Mouse (Mus musculus) heart, embryonic 10.5 days (tissue): ENCODE measurements around the gene Mdga1. TPM values are rescaled to one million over a fixed set of nuclear protein-coding genes. Genes with fewer than 3 reads are reported as not detected.

Source experiments
- DNase-seq: peaks from one replicate; pipeline ENCODE4 v3.0.0-alpha.2; 2017; ENCODE audit warnings: low spot score
- H3K27ac ChIP-seq: fragments of 300-500 bp; sonication (generic); 2 replicates; pipeline ENCODE4 v1.5.1; 2016; ENCODE audit warnings: mild to moderate bottlenecking
- H3K27me3 ChIP-seq: fragments of 300-500 bp; sonication (generic); 2 replicates; pipeline ENCODE4 v1.6.1; 2016; ENCODE audit warnings: mild to moderate bottlenecking; ENCODE audit not compliant: poor library complexity, insufficient read depth, severe bottlenecking
- H3K36me3 ChIP-seq: fragments of 300-500 bp; sonication (generic); 2 replicates; pipeline ENCODE4 v1.6.1; 2016; ENCODE audit warnings: mild to moderate bottlenecking, moderate library complexity
- H3K4me1 ChIP-seq: fragments of 300-500 bp; sonication (generic); 2 replicates; pipeline ENCODE4 v1.6.1; 2016; ENCODE audit warnings: mild to moderate bottlenecking
- H3K4me3 ChIP-seq: fragments of 300-500 bp; sonication (generic); 2 replicates; pipeline ENCODE4 v1.5.1; 2016; ENCODE audit warnings: mild to moderate bottlenecking, moderate library complexity
- H3K9me3 ChIP-seq: fragments of 300-500 bp; sonication (generic); 2 replicates; pipeline ENCODE4 v1.6.1; 2016; ENCODE audit warnings: mild to moderate bottlenecking, moderate library complexity
- WGBS: fragments of 180-500 bp; shearing (Covaris S2); methylation state at CpG from one replicate; pipeline ENCODE4 v1.1.7; 2016; 5-methylcytosine and 5-hydroxymethylcytosine counted together
- polyA plus RNA-seq: library from polyadenylated mRNA; unstranded; fragments of >200 nt; fragmentation: Nextera tagmentation; extraction: Ambion mirVana; gene quantifications from 2 replicates; pipeline ENCODE4 v1.2.1, GENCODE M21; 2016

The Mdga1 gene
- 1.7 and 3.5 TPM in 2 replicates for polyA plus RNA-seq

DNA sequence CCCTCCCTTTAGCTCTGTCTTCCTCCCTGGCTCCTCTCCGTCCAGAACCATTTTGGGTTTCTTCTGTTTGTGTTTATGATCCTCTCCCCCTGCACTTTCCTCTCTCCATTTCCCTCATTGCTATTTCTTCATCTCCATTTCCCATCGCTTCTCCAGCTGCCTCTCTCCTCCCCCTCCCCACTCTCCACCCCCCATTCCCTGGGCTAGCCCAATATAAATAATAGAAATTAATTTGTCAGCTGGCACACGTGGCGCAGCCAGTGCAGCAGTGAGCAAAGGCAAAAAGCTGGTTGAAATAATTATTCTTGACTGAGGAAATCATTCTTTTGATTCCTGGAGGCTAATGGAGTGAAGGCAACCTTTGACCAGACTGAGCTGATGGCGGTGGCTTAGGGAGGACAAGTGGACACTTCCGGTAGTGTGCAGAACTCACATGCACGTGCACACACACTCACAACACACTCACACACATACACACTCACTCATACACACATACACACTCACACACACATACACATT is at the start of gene Mdga1:
Mdga1 (minus strand) TSS at position 51 of the 519 bp plus-strand sequence.
- no peaks in the 10 kb centered on the region for H3K9me3 ChIP-seq
- peaks cover 20% of the 10 kb centered on the region for H3K4me1 ChIP-seq
- DNase-seq: no peak
- no peaks in the 10 kb centered on the region for H3K36me3 ChIP-seq
- H3K27ac ChIP-seq: no peak within 1 kb of the TSS
- H3K4me3 ChIP-seq: no peak within 1 kb of the TSS
- WGBS: 88% methylated on average over 7 of the region's 7 CpGs
- H3K27me3 ChIP-seq: peaks cover 19% of the 10 kb centered on the region

DNA sequence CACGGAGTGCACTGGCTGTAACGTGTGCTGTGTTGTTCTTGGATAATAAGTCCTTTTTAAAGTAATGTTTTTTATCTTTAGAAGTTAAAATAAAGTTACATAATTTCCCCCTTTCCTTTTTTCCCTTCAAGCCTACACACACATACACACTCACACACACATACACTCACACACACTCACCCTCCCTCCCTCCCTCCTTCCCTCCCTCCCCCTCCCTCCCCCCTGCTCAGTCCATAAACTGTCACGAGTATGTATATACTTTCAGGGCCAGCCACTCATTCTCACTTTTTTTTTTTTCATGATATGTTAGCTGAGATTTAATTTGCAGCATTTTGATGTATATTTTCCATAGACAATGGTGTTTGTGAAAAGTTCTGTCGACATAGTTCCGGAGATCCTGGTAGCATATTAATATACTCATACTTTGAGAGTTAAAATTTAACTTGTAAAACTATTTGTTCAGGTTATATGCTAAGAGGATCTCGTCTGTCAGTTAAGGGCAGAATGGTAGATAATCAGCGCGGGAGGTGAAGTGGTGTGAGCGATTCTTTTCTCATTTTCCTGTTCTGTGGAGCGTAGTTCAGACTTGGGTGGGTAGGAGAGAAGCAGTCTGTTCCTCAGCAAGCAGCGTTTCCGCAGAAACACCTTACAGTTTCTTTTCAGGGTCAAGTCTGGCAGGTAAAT is 49.2 kb upstream of the Mdga1 start:
- Histone ChIP-seq H3K4me3 (no peak overlapping the region), H3K27me3 (no peaks in the 10 kb centered on the region), H3K4me1 (peaks cover 42% of the 10 kb centered on the region), H3K36me3 (0 out of 2 replicates have a peak, but pooled peaks cover 7% of the 10 kb centered on the region), H3K9me3 (no peaks in the 10 kb centered on the region), H3K27ac (no peak overlapping the region)
- 84% methylated on average over 12 of the region's 12 CpGs for WGBS
- DNase-seq: no peak

DNA sequence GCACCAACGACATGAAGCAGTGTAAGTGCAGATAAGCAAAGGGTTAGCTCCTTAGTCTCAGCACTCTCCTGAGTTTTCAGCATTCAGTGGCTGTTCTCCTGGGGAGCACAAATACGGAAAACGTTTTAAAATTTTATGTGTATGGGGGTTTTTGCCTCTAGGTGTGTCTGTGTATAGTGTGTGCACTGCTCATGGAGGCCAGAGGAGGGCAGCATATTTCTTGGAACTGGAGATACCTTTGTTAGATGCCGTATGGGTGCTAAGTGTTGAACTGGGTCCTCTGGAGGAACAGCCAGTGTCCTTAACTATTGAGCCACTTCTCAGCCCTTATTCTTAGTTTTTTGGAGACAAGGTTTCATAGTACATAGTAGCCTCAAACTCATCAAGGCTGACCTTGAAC is 44.8 kb upstream of the Mdga1 start:
- Histone ChIP-seq H3K4me1 (peaks cover 20% of the 10 kb centered on the region), H3K9me3 (no peaks in the 10 kb centered on the region), H3K27ac (no peak overlapping the region), H3K36me3 (peaks cover 24% of the 10 kb centered on the region; the same call in 1 of the 2 replicates), H3K27me3 (no peaks in the 10 kb centered on the region), H3K4me3 (no peak overlapping the region)
- WGBS: 88% methylated on average over 4 of the region's 4 CpGs
- DNase-seq: no peak

DNA sequence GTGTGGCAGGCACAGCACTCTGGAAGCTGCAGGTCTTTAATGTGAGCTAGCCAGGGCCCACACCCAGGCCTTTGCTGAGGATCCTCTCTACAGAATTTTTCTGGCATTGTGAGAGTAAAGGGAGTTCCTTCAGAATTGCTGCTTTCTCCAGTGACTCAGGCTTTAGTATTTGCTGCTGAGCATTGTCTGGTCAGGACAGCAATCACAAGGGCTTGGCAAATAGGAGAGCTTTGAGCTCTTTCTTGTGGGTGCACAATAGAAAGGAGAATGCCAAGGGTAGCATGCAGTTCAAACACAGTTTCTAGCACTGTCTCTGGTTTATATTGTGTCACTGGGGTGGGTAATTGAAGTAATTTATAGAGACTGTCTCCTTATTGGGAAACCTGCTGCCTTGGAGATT is 38.5 kb upstream of the Mdga1 start:
- Histone ChIP-seq H3K36me3 (peaks cover 11% of the 10 kb centered on the region; the same call in 1 of the 2 replicates), H3K27me3 (no peaks in the 10 kb centered on the region), H3K9me3 (no peaks in the 10 kb centered on the region), H3K27ac (no peak overlapping the region), H3K4me1 (peaks cover 39% of the 10 kb centered on the region), H3K4me3 (no peak overlapping the region)
- no peak for DNase-seq

DNA sequence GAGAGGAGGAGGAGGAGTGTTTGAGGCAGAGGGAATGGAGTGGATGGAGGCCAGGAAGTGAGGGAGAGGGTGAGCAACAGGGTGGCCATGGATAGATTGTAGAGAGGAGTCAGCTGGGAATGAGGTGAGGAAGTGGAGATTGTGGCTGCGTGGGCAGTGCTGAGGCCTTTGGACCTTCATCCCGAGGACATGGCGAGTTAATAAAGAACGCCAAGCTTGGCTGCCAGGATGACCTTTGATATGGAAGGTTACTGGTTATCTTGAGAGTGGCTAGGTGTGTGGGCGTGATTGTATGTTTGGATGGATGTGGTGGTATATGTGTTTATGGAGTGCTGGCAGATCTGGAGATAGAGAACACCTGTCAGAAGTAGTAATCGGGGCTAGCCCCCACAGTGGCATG is 38.0 kb upstream of the Mdga1 start:
- no peak overlapping the region for H3K27ac ChIP-seq
- DNase-seq: no peak
- no peaks in the 10 kb centered on the region for H3K9me3 ChIP-seq
- peaks cover 11% of the 10 kb centered on the region; the same call in 1 of the 2 replicates for H3K36me3 ChIP-seq
- H3K27me3 ChIP-seq: no peaks in the 10 kb centered on the region
- 70% methylated on average over 6 of the region's 6 CpGs for WGBS
- no peak overlapping the region for H3K4me3 ChIP-seq
- H3K4me1 ChIP-seq: peaks cover 43% of the 10 kb centered on the region

DNA sequence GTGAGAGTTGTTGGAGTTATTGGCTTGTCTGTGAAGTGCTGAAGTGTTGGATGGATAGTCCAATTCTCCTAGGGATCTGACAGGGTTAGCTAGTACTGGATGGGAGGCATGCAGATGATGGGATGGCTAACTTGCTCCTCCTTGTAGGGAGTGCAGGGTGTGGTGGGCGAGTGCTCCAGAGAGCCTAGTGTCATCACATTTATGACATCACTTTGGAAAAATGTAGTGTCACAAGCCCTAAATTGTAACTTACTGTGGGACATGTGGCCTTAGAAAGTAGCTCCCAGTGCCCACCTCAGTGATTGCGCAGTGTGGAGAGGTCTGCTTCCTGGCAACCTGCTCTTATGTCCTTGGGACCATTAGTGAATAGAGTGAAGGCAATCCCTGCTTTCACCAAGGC is 37.0 kb upstream of the Mdga1 start:
- 63% methylated on average over 2 of the region's 2 CpGs for WGBS
- Histone ChIP-seq H3K27ac (peak overlapping the region; percentile 57; the same call in 1 of the 2 replicates), H3K4me3 (peak overlapping the region; percentile 93; the same call in 1 of the 2 replicates)

DNA sequence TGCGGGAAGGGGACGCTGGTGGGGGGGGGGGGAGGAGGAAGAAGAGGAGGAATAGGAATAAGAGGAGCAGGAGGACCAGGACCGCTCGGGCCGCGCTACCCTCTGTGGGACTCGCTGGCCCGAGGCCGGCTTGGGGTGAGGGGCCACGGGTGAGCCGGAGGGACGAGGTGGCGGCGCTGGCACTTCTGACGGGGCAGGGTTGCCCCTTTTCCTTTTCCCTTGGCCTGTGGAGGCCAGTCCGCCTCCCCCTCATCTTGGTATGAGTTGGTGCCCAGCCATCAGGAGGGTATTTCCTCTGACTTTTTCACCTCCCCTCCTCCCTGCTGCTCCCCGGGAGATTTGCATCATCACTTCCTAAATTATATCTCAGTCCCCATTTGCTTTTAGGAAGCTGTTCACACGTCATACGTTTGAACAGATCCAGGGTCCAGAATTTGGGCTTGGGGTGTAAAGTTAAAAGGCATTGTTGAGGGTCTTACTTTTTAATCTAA is 35.6 kb upstream of the Mdga1 start:
- 0% methylated on average over 17 of the region's 19 CpGs for WGBS
- H3K9me3 ChIP-seq: no peaks in the 10 kb centered on the region
- DNase-seq: no peak

More for the DNA sequence above, 37.0 kb upstream of the Mdga1 start:
- Histone ChIP-seq H3K36me3 (peaks cover 7% of the 10 kb centered on the region; the same call in 1 of the 2 replicates), H3K9me3 (no peaks in the 10 kb centered on the region), H3K4me1 (peaks cover 43% of the 10 kb centered on the region), H3K27me3 (no peaks in the 10 kb centered on the region)
- DNase-seq: no peak

DNA sequence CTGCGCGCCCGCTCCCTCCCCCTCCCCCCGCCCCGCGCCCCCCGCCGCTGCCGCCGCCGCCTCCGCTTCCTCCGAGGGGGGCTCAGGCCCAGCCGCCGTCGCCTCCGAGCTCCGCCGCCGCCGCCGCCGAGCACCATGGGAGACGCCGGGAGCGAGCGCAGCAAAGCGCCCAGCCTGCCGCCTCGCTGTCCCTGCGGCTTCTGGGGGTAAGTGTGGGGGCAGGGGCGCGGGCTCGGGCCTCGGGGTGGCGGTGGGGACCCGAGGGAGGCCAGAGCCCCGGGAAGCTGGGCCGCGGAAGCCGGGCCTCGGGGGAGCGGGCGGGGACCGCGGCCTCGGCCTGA is 35.2 kb upstream of the Mdga1 start:
- WGBS: 1% methylated on average over 31 of the region's 47 CpGs
- Histone ChIP-seq H3K4me3 (peak overlapping the region; percentile 93), H3K4me1 (peaks cover 41% of the 10 kb centered on the region), H3K9me3 (no peaks in the 10 kb centered on the region), H3K36me3 (peaks cover 4% of the 10 kb centered on the region; the same call in 1 of the 2 replicates), H3K27ac (peak overlapping the region; percentile 100), H3K27me3 (no peaks in the 10 kb centered on the region)
- DNase-seq: no peak

More for the DNA sequence above, 35.6 kb upstream of the Mdga1 start:
- peak overlapping the region; percentile 93 for H3K4me3 ChIP-seq
- H3K27me3 ChIP-seq: no peaks in the 10 kb centered on the region
- peaks cover 43% of the 10 kb centered on the region for H3K4me1 ChIP-seq
- peaks cover 7% of the 10 kb centered on the region; the same call in 1 of the 2 replicates for H3K36me3 ChIP-seq
- H3K27ac ChIP-seq: peak overlapping the region; percentile 100

DNA sequence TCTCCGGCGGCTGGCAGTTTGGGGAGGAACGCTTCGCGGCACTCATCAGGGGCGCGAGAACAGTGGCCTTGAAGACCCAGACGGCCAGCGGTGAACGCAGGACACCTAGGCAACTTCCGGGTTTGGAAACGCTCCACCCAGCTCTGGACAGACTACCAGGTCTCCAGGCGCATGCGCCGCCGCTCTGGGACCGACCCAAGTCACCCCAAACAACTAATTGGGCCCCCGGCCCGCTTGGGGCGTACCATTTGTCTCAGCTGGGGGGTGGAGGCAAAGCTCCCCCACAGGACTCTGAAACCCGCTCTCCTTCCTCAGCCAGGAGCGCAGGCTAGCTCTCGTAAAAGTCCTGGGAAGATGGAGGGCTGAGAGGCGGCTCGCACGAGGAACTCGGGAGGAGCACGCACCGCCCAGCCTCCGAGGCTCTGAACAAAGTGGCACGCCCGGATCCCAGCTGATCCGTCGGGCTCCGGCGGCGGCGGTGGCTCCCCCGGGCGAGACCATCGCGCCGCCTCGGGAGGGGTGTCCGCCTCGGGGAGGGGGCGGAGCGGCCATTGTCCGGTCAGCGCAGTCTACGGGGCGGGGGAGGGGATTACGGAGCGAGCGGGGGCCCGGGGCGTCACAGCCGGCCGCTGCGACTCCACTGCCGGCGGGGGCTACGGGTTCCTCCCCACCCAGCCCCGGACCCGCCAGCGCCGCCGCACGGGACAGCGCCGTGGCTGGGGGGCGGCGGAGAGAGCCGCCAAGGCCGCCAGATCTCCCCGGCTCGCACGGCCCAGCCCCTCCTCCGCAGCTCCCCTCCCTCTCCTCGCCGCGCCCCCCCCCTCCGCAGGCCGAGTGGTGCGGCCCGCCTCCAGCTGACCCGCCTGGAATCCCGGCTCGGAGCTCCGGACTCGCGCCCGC is 34.6 kb upstream of the Mdga1 start, which contains the start of gene Zfand3:
Zfand3 (plus strand) TSS at position 531 of the 900 bp plus-strand sequence.
- Histone ChIP-seq H3K4me3 (peak within 1 kb of the TSS; percentile 93), H3K27me3 (no peaks in the 10 kb centered on the region), H3K36me3 (no peaks in the 10 kb centered on the region), H3K9me3 (no peaks in the 10 kb centered on the region), H3K27ac (peak within 1 kb of the TSS; percentile 100), H3K4me1 (peaks cover 36% of the 10 kb centered on the region)
- peak; percentile 98 for DNase-seq
- WGBS: under 1% methylated on average over 64 of the region's 93 CpGs

DNA sequence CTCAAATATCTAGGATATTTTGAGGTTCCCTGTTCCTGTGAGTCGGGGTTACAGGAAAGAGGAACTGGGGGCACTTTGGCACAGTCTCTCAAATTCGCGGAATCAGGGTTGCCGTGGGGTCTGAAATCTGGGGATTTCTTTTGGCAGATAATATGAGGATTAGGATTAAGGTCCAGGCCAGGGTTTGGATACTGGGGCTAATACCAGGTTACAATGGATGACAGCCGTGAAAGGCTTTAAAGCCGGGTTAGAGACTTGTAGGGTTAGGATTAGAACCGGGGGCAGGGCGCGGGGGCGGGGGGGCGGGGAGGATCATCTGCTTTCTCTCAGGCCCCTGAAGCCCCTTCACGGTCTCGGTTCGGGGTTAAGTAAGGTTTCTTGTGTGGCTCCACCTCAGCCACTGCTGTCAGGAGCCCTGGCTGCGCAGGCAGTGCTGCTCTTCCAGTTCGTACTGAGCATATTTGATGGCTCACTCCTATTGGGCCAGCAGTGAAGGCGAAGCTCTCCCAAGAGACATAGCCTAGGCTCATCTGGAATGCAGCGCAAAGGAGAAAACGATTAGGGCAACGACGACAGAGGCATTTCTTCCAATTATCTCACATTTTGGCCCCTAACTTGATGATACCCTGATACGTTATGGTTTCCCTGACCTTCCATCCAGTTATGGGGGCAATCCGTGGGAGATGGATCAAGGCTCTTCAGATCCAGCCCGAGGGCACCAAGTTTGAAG is 28.8 kb upstream of the Mdga1 start:
- Histone ChIP-seq H3K9me3 (no peaks in the 10 kb centered on the region), H3K27me3 (no peaks in the 10 kb centered on the region), H3K4me3 (no peak overlapping the region), H3K4me1 (peaks cover 8% of the 10 kb centered on the region), H3K36me3 (no peaks in the 10 kb centered on the region), H3K27ac (no peak overlapping the region)
- 76% methylated on average over 24 of the region's 24 CpGs for WGBS
- DNase-seq: no peak

DNA sequence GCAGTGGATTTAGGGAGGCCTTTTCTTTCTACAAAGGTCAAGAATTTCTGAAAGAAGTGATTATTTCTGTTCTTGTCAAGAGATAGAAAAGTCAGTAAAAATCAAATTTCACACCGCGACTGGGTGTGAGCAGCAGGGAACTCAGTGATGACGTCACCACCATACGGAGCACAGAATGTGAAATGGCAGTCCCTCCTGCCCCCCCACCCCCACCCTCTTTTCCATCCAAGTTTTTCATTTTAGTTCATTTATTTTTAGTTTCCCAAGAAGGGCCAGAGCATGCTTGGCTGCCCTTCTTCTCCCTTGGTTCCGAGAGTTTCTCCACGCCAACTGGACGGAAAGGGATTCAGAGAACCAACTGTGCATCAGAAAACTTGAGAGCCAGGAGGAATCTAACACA is 27.8 kb upstream of the Mdga1 start:
- H3K36me3 ChIP-seq: no peaks in the 10 kb centered on the region
- no peak for DNase-seq
- no peak overlapping the region for H3K4me3 ChIP-seq
- H3K27ac ChIP-seq: no peak overlapping the region
- no peaks in the 10 kb centered on the region for H3K27me3 ChIP-seq
- 79% methylated on average over 7 of the region's 7 CpGs for WGBS
- 0 out of 2 replicates have a peak, but pooled peaks cover 5% of the 10 kb centered on the region for H3K4me1 ChIP-seq
- no peaks in the 10 kb centered on the region for H3K9me3 ChIP-seq

DNA sequence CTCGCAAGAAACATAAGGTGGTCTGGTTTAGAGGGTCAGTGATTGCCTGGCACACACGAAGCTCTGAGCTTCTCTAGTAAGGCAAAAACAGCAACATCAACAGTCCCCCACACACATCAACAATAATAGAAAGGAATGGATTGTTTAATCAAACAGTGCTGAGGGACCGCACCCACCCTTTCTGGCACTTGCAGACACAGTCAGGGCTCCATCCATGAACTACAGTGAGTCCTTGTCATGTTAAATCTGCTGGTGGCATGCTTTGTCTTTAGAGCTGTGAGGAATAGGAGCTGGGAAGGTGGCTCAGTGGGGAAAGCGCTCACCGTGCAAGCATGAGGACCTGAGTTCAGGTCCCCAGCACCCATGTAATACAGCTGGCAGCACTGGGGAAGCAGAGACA is 26.1 kb upstream of the Mdga1 start:
- no peak overlapping the region for H3K4me3 ChIP-seq
- no peaks in the 10 kb centered on the region for H3K27me3 ChIP-seq
- 0 out of 2 replicates have a peak, but pooled peaks cover 5% of the 10 kb centered on the region for H3K4me1 ChIP-seq
- WGBS: 84% methylated on average over 5 of the region's 5 CpGs
- DNase-seq: no peak
- no peaks in the 10 kb centered on the region for H3K9me3 ChIP-seq
- H3K36me3 ChIP-seq: no peaks in the 10 kb centered on the region
- H3K27ac ChIP-seq: no peak overlapping the region
